Mouse (Mus musculus): ENCODE data around the gene Gm42669. TPM values are rescaled to one million over a fixed set of nuclear protein-coding genes. Genes with fewer than 3 reads are reported as not detected.
A peak's percentile ranks its signal among the peaks of the same experiment; 100 is the strongest.

Gene Gm42669
- total RNA-seq (2021), result under 1 TPM; 0.14 to 0.35 TPM
- long read RNA-seq, experiment 1, partial matches to known transcripts, result 0 of 5 reads
- long read RNA-seq, experiment 1, other reads (novel, unspliced or antisense), result 5 of 5 reads
- long read RNA-seq, experiment 2, partial matches to known transcripts, result 0 of 2 reads
- long read RNA-seq, experiment 2, other reads (novel, unspliced or antisense), result 2 of 2 reads

DNA sequence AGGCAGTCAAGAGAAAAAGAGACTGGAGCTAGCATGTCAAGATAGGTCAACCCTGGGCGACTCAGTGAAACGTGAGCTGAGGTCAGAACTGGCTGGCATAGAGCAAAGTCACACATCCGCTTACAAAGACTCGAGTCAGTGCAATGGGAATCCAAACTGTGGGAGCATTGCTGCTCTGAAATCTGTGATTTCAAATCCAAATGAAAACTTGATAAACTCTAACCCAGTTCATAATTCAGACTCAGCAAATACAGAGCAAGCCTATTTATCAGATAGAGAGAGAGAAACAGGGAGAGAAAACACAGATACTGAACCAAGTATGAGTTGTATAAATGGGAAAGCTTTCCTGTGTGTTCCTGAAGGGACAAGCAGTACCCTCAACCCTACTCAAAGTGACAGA is at the start of gene Gm42669:
Gm42669 (plus strand) TSS at position 301 of the 400 bp plus-strand sequence.
- DNase-seq (ENCODE audit: low spot score in 2 of 2), result no peak

DNA sequence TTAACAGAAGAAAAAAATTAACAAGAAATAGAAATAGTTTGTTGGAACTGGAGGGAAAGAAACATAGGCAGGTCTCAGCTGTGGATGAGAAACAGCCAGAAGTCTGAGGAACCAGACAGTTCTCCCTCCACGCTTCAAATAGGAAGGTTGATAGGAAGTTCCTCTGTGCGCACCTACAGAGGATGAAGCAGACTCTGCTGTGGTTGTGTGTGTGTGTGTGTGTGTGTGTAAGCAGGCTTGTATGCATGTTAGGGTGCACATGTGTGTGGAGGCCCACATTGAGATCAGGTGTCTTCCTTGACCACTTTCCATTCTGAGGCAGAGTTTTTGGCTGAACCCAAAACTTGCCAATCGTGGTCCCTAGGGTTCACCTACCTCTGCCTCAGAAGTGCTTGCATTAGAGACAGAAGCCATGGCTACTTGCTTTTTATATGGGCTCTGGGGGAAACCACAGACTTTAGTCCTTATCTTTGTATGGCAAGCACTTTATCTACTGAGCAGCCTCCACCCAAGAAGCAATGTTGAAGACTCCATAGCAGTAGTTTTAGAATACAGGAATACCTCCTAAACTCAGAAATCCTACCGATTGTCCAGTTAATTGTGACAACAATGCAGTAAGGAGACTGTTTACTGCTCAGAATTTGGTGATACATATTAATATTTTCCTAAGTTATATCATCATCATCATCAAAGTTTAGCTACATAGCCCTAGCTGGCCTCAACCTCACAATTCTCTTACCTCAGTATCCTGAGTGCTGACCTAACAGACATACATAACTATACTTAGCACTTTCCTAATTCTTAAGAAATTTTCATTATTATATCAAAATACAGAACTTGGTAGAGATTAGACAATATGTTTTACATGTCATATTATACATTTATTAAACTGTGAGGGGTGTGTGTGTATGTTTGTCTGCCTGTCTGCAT is 45.0 kb upstream of the Gm42669 start:
- DNase-seq (ENCODE audit: low spot score in 2 of 2), result no peak

DNA sequence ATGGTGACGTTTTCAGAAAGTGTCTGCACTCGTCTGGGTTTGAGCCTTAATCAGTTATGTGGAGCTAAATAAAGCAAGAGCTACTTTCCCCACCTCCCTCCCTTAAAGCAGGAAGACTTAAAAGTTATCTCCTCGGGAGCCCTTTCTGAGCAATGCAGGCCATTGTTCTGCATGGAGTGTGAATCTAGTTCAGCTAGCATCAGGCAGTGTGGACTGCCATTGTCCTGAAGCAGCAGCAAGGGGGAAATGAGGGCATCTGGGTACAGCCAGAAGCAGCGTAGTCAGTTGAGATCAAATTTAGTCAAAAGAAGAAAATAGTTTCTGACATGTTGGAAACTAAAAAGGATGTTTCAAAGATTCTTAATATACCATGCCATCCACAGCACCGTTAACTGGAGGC is 40.9 kb upstream of the Gm42669 start:
- no peak for DNase-seq (ENCODE audit: low spot score in 2 of 2)

DNA sequence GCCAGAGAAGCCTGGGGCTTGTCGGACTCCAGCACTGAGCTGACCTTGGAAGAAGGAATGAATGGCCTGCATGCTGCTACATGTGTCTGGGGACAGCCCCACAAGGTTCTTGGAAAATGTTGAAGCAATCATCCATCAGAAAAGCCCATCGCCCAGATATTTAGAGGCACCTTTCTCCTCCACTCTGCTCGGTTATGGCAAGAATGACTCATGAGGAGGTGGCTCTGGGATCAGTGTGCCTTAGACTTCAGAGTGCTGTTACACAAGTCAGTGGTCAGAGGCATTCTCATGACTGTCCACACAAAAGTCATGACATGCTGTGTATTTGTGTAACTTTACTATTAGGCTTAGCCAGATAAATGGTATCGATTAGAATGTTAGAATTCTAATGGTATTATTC is 40.3 kb upstream of the Gm42669 start:
- DNase-seq (ENCODE audit: low spot score in 2 of 2), result no peak

DNA sequence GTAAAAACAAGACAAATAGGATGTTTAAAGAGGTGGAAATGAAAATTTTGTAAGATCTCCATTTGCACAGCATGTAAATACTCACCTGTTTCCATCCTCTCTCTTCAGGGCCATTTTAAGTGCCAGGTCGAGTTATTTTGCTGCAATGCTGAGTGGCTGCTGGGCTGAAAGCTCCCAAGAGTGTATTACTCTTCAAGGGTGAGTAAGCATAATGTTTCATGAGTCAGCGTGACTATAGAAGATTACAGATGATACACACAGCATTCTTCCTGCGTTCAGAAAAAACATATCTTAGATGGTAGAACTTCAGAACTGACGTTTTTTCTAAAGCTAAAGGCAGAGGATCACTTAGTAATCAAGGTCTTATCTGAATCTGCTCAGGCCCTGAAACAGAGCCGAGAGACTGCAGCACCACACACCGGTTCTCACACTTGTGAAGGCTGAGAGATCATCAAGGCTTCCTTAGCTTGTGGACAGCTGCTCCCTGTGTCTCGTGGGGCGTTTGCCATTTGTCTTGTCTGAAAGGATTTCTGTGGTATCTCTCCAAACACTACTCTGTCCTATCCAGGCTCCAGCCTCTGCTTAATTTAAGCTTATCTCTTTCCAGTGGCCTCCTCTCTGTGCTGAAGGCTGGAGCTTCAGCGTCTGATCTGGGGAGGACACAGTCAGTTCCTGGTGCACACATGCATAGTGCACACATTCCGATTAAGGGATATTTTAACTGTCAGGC is 36.7 kb upstream of the Gm42669 start:
- no peak for DNase-seq (ENCODE audit: low spot score in 2 of 2)

DNA sequence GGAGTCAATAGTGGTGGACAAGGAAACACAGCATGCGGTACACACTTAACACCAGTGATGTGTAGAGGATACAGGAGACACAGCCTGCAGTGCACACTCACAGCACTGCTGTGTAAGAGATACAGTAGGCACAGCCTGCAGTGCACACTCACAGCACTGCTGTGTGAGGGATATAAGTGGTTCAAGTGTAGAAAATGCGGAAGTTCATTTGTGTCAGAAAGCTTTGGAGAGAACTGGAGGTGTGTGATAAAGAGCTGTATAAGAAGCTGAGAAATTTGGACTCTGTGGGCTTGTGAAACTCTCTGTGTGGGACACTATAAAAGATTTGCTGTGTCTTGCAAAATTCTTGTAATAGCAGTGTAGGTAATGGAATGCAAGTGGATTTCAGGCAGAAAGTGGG is 27.2 kb upstream of the Gm42669 start:
- DNase-seq (ENCODE audit: low spot score in 2 of 2), result no peak

DNA sequence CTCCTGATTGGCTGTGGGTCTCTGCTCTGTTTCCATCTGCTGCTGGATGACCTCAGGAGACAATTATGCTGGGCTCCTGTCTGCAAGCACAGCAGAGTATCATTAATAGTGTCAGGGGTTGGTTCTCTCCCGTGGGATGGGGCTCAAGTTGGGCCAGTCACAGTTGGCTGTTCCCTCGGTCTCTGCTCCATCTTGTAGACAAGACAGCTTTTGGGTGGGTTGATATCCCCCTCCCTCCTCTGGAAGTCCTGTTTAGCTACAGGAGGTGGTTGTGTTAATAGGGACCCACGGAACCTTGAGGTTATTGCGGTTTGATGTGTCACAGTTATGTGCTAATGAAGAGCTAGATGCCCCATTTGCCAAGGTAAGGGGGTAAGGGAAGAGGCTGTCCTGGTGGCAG is 18.4 kb upstream of the Gm42669 start:
- DNase-seq (ENCODE audit: low spot score in 2 of 2), result no peak

DNA sequence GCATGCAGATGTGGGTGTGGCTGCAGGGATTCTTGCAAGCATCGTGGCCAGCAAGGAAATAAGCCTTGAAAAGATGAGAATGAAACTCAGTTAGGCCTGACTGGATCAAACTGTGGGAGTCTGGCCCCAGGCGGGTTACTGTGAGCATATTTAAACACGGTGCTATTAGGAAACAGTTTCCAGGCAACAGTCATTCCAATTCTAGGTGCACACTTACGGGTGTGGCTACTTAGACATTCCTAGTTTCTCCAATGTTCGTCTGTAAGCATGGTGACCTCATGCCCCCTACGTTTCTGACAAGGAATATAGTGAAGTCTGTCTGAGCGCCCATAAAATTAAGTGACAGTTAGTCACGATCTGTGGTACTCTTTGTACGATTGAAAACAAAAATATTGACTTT is 16.4 kb upstream of the Gm42669 start:
- no peak for DNase-seq (ENCODE audit: low spot score in 2 of 2)

DNA sequence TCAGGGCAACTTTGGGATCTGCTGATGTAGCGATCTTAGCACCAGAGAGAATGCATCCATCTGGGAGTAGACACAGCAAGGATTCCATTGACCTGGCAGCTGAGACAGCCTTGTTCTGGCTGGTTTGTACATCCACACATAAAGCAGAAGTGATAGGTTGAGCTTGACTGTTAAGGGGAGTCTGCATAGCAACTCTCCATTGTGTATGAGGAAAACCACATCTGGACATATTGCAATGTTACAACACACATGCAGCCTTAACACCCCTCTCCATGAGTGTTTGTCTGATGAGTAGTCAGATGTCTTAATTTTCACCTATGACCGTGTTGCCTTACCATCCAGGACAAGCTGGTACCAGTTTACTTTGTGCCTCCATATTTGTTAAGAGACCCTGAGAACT is 14.9 kb upstream of the Gm42669 start:
- DNase-seq (ENCODE audit: low spot score in 2 of 2), result no peak

DNA sequence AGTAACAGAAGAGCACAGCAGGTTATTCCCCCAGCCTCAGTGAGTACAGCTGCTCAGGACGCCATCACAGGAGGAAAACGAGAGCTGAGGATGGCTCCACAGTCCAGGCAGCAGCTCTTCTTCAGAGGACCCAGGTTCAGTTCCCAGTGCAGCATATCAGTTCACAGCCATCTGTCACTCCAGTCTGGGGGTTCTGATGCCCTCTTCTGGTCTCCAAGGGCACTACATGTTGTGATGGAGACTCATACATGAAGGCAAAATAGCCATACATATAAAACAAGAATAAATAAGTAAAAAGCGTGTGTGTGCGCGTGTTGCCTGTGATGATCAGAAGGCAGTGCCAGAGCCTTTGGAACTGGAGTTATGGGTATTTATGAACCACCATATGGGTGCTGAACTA is 12.7 kb upstream of the Gm42669 start:
- DNase-seq (ENCODE audit: low spot score in 2 of 2), result no peak

DNA sequence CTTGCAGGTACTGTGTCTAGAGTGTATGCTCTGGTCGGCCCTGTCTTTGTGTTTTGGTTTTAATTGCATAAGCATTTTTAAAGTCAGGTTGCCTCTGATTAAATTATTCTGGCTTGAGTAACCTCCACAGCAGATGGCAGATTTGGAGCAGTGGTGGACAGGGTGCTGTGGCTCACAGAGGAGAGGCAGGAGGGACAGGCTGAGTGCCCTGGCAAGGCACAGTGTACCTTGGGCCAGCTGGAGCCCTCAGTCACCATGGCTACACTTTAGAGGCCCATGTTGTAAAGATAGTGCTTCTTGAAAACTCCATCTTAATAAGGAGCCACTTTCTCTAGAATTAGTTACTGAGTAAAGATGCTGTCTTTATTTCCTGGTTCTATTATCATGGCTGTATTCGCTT is 11.4 kb upstream of the Gm42669 start:
- DNase-seq (ENCODE audit: low spot score in 2 of 2), result no peak

DNA sequence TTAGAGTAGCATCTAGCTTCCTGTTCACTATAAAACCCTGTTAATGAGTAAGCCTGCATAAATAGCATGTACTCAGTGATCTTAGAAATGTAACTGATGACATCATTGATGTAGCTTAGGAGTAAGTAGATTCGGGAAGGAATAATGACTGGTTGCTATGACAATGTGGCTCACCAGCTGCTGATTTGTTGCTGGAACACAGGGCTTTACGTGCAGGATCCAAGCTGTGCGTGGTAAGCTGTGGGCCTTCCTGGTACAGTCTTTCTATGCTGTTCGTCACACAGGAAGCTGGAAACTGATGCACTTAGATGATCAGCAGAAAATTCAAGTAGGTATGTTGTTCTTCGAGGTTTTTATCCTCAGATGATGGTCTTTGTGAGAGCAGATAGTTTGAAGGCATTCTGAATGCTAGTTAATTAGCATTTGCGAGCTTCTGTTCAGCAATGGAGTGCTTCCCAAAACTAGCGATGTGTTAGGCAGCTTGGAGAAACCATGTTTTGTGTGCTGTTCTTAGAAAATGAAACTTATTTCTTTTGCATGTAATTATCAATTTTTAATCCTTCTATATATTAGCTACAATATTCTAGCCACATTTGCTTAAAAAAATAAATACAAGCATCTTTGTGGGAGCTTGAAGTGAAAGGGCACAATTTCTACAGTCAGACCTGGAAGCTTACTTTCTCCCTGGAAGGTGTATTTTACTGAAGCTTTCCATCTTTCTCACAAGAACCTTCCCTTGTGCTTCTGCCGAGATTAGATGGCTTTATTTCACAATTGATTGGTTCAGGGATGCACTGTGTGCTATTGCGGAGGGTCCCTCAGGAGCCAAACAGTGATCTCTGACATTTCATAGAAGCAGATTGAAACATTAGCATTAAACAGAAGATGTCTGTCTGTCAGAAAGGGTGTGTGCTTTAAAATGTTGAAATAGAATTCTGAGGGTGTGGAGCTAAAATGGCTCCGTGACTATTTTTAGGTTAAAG is 9.6 kb upstream of the Gm42669 start:
- DNase-seq (ENCODE audit: low spot score in 2 of 2), result peak; percentile 60 to 72

DNA sequence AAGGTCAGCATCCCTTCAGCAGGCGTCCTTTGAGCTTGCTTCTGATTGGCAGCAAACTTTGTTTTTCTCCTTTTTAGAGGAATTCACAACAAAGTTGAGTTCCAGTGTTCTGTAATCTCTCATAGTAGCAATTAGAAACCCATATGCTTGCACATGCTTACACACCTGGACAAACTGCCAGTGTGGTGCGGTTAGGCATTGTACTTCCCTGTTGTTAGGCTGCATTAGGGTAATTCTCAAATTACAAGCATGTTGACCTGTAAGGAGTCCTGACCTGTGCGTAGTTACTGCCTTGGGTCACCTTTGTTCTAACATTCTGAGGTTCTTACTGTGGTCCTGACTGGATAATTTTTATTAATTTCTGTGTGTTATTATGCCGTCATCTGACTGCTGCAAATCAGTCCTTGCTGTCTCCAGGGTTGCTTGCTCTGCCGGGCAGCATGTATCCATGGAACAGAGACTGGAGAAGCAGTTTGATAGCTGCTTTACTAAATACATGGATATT is 8.6 kb upstream of the Gm42669 start:
- no peak for DNase-seq (ENCODE audit: low spot score in 2 of 2)

DNA sequence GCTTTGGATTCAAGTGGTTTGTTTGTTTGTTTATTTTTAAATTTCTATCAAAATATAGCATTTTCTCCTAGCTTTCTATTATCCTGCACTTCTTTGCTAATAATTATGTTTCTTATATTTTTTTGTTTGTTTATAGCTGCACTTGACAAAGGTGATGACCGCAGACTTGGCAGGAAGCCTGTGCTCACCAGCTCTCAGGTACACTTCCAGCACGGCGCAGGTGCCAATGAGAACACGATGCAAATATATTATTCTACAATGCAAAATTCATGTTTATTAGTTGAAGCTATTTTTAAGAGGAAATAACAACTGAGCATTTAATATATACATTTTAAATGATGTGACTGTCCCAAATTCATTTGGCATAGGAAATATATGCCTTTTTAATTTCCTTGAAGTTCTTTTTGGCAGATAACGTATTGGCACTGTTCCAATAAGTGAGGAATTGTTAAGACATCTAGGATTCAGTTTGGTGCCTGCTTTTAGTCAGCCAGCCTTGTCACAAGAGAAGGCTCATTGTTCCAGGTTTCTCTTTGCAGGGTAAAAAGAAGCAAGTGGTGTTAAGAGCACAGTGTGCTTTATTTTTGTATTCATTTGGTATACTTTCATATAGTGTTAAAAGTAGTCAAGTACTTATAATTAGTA is 7.4 kb upstream of the Gm42669 start:
- DNase-seq (ENCODE audit: low spot score in 2 of 2), result no peak

DNA sequence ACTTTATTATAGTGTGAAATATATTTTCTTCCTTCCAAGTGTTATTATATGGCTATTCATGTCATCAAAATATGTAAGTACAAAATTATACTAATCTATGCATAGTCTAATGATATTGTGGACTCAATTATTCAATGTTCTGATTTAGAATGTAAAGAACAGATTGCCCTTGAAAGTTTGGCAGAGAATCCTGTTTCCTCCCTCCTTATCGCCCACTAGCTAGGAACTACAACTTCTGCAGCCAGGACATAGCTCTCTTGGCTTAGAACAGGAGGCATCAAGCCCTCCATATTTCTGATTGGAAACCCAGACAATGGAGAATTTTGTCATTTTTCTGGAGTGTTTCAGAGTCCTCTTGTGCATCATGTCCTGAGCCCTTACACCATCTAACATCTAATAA is 6.7 kb upstream of the Gm42669 start:
- DNase-seq (ENCODE audit: low spot score in 2 of 2), result no peak

DNA sequence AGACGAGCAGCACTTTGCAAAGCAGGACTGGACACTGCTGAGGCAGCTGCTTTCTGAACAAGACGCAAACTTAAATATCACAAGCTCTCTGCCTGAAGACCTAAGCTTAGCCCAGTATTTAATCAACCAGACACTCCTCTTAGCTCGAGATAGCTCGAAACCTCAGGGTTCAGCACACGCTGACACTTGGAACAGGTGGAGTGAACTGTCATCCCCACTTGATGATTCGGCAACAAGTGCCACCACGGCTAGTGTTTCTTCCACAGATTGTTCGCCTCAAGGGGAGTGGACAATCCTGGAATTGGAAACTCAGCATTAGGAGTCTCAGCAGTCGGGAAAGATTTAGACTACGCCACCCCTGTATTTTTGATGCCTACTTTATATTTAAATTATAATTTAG is 3.1 kb downstream of the Gm42669 start:
- DNase-seq (ENCODE audit: low spot score in 2 of 2), result no peak

DNA sequence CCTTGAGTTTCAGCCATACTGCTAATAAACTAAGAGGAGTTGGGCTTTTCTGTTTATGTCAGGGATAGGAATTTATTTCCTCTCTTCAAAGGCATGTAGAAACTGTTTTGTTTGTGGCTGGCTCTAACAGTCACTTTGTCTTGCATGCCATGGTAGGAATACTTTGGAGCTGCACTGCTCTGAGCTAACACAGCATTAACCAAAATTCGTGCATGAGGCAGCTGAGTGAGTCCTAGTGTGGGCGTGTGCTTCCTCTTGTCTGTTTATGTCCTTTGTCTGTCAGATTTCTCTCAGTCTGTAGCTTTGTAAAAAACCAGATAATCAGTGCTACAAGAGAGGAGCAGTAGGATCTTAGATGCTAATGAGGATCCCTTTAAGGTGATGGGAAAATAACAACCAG is 3.9 kb downstream of the Gm42669 start:
- no peak for DNase-seq (ENCODE audit: low spot score in 2 of 2)

DNA sequence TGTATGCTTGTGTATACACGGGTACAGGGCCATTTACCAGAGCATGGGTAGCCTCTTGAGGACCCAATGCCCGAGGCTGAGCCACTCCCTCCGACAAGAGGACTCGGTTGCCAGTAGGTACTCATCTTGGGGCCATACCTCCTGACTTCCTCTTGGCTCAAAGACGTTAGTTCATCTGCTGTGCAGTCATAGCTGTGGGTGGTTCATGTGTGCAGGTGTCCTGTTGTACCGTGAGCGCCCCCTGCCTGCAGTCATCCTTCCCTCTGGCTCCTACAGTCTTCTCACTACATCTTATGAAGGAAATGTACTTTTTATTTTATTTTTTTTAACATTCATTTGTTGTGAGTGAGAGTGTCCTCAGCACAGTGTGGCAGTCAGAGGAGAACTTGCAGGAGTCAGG is 6.2 kb downstream of the Gm42669 start:
- DNase-seq (ENCODE audit: low spot score in 2 of 2), result peak in 1 of 2 experiments; percentile 50

DNA sequence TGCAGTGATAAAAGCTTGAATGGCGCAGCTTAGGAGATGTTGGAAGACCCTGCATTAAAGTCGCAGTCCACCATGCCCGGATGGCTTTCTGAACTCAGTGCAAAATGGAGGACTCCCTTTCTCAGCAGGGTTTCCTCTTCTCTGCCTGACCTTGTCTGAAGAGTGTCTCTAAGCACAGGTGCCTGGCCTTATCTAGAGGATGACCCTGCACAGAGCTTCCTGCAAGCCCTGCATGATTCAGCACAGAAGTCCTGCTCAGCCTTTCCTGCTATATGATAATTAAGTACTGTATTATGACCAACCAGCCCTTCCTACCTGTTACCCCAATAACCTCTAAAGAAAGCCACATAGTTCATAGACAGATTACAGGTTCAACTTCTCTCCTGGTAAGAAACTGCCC is 8.0 kb downstream of the Gm42669 start:
- DNase-seq (ENCODE audit: low spot score in 2 of 2), result no peak

DNA sequence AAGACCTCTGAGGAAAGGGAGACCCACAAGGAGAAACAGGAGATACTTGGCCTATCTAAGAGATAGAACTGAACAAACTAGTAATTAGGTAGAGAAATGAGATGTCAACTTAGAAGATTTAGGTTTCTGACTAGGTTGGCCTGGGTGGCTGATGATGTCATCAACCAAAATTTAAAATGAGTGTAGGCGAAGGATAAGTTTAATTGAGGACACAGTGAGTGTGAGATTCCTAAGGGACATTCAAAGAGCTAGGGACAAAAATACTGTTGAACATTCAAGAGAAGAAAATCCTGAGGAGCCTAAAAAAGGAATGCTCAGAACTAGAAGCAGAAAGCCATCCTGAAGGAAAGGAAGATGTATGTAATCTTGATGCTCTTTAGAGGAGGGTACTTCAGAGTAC is 8.7 kb downstream of the Gm42669 start:
- no peak for DNase-seq (ENCODE audit: low spot score in 2 of 2)
